Mouse (Mus musculus) hindbrain, embryonic 15.5 days (tissue): ENCODE measurements around the gene Gdf11. TPM values are rescaled to one million over a fixed set of nuclear protein-coding genes. Genes with fewer than 3 reads are reported as not detected.

Experiments
- ATAC-seq: fragments of 200-750 bp; cut with Nextera tagmentation; 2 replicates; pipeline ENCODE4 v1.8.0; 2017; ENCODE audit warnings: low read depth, moderate number of reproducible peaks, moderate TSS enrichment; ENCODE audit not compliant: low FRiP score
- H3K27ac ChIP-seq: fragments of 300-500 bp; sonication (generic); replicated peaks from 2 replicates; pipeline ENCODE4 v1.5.1; 2015; ENCODE audit warnings: mild to moderate bottlenecking, inconsistent platforms
- H3K27me3 ChIP-seq: fragments of 300-500 bp; sonication (generic); 2 replicates; pipeline ENCODE4 v1.6.1; 2015; ENCODE audit warnings: control low read depth, inconsistent platforms
- H3K36me3 ChIP-seq: fragments of 300-500 bp; sonication (generic); 2 replicates; pipeline ENCODE4 v1.6.1; 2015; ENCODE audit warnings: control low read depth, inconsistent platforms
- H3K4me1 ChIP-seq: fragments of 300-500 bp; sonication (generic); replicated peaks from 2 replicates; pipeline ENCODE4 v1.6.1; 2015; ENCODE audit warnings: control low read depth, inconsistent platforms
- H3K4me2 ChIP-seq: fragments of 300-500 bp; sonication (generic); 2 replicates; pipeline ENCODE4 v1.6.1; 2015; ENCODE audit warnings: moderate library complexity, mild to moderate bottlenecking, inconsistent platforms
- H3K4me3 ChIP-seq: fragments of 300-500 bp; sonication (generic); 2 replicates; pipeline ENCODE4 v1.5.1; 2015; ENCODE audit warnings: mild to moderate bottlenecking, inconsistent platforms
- H3K9ac ChIP-seq: fragments of 300-500 bp; sonication (generic); 2 replicates; pipeline ENCODE4 v1.6.1; 2015; ENCODE audit warnings: inconsistent platforms
- H3K9me3 ChIP-seq: fragments of 300-500 bp; sonication (generic); 2 replicates; pipeline ENCODE4 v1.6.1; 2016; ENCODE audit warnings: control low read depth, inconsistent platforms
- WGBS: fragments of 180-500 bp; shearing (Covaris S2); methylation state at CpG from one replicate; pipeline ENCODE4 v1.1.7; 2015; 5-methylcytosine and 5-hydroxymethylcytosine counted together
- polyA plus RNA-seq: library from polyadenylated mRNA; unstranded; fragments of >200 nt; fragmentation: Nextera tagmentation; extraction: Ambion mirVana; gene quantifications from 2 replicates; pipeline ENCODE4 v1.2.1, GENCODE M21; 2015

Gene Gdf11
- polyA plus RNA-seq, 1 experiment from 2014 or later: 8.6 TPM

DNA sequence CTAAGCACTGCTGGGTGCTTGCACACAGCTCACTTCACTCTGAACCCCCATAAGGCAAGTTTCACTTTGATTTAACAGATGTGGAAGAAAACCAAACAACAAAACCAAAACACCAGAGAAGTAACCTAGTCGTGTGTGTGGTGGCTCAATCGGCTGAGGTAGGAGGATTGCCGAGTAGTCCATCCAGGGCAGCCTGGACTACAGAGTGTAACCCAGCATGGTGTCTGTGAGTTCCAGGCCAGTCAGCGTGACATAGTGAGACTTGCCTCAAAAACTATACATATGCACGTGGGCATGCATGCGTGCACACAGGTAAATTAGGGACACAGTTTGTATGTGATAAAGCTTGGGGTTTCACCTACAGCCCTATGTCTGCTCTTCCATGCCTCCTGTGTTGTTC lies 25.9 kb upstream of the Gdf11 start:
- no peaks in the 10 kb centered on the region for H3K27me3 ChIP-seq
- no peak overlapping the region; the same call in 1 of the 2 replicates for H3K27ac ChIP-seq
- ATAC-seq: no peak
- no peak overlapping the region; the same call in 1 of the 2 replicates for H3K4me2 ChIP-seq
- no peak overlapping the region for H3K4me3 ChIP-seq
- H3K9me3 ChIP-seq: no peaks in the 10 kb centered on the region
- 75% methylated on average over 6 of the region's 6 CpGs for WGBS
- no peaks in the 10 kb centered on the region; the same call in 1 of the 2 replicates for H3K36me3 ChIP-seq
- H3K4me1 ChIP-seq: peaks cover 59% of the 10 kb centered on the region
- H3K9ac ChIP-seq: no peak overlapping the region

DNA sequence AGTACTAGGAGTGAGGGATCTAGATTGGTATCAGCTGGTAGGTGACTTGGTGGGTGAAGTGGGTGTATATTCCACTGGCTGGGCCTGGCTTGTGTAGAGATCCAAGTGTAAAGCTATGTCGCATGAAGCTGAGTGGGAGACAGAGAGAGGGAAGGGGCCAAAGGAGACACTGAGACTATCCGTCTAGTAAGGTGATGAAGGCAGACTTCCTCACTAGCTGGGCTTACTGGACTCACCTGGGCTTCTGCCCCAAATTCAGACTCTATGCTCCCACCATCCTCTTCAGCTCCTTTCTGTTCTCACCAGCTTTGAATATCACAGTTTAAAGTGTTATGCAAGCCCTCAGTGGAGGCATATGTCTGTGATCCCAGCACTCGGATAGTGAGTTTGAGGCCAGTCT lies 25.1 kb upstream of the Gdf11 start:
- WGBS: 94% methylated on average over 3 of the region's 3 CpGs

DNA sequence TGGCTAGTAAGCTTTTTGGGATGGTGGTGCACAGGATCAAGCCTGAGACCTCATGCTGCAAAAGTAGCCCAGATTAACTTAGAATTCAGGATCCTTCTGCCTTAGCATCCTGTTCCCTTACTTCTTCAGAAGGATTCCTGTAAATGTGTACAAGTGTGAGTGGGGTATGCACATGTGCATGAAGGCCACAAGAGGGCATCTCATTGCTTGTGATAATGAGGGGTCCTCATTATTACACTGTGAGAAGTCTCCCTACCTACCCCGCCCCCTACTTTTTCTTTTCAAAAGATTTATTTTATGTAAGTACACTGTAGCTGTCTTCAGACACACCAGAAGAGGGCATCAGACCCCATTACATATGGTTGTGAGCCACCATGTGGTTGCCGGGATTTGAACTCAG lies 24.0 kb upstream of the Gdf11 start:
- no peaks in the 10 kb centered on the region for H3K9me3 ChIP-seq
- no peak for ATAC-seq
- H3K4me2 ChIP-seq: no peak overlapping the region
- H3K27ac ChIP-seq: no peak overlapping the region
- no peak overlapping the region for H3K4me3 ChIP-seq
- 96% methylated on average over 2 of the region's 2 CpGs for WGBS
- no peaks in the 10 kb centered on the region for H3K27me3 ChIP-seq
- no peak overlapping the region for H3K9ac ChIP-seq
- H3K36me3 ChIP-seq: no peaks in the 10 kb centered on the region; the same call in 1 of the 2 replicates
- peaks cover 51% of the 10 kb centered on the region for H3K4me1 ChIP-seq

More for the DNA sequence above, 25.1 kb upstream of the Gdf11 start:
- Histone ChIP-seq H3K27ac (no peak overlapping the region), H3K4me2 (no peak overlapping the region), H3K9ac (no peak overlapping the region), H3K36me3 (no peaks in the 10 kb centered on the region; the same call in 1 of the 2 replicates), H3K9me3 (no peaks in the 10 kb centered on the region), H3K4me3 (no peak overlapping the region), H3K4me1 (peaks cover 52% of the 10 kb centered on the region), H3K27me3 (no peaks in the 10 kb centered on the region)
- no peak for ATAC-seq

GRCm38 (mm10) chr10:128913696-128914095 lies 22.2 kb upstream of the Gdf11 start:
- ATAC-seq: no peak
- H3K9ac ChIP-seq: no peak overlapping the region
- H3K9me3 ChIP-seq: no peaks in the 10 kb centered on the region
- H3K4me1 ChIP-seq: peaks cover 43% of the 10 kb centered on the region
- H3K36me3 ChIP-seq: no peaks in the 10 kb centered on the region; the same call in 1 of the 2 replicates
- no peak overlapping the region for H3K4me2 ChIP-seq
- H3K27ac ChIP-seq: no peak overlapping the region
- H3K27me3 ChIP-seq: no peaks in the 10 kb centered on the region
- WGBS: 65% methylated on average over 12 of the region's 12 CpGs
- H3K4me3 ChIP-seq: no peak overlapping the region

DNA sequence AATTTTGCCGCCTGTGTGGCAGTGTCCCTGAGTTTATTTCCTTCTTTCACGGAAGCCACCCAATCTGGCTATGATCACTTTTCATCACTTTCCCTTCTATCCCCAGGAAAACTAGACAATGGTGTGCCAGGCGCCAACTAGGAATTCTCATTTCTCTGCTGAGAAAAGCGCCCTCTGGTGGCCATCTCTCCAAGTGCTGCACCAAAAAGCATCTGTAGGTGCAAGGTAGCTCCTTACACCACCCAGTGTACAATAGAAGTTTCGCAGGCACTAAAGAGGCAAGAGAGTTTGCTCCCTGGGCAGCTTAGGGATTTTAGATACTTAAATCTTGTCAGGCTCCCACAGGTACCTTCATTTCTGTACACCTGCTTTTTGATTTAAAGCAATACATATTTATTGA lies 21.7 kb upstream of the Gdf11 start:
- H3K9ac ChIP-seq: no peak overlapping the region
- no peaks in the 10 kb centered on the region for H3K9me3 ChIP-seq
- peak overlapping the region; percentile 41; the same call in 1 of the 2 replicates for H3K27ac ChIP-seq
- no peaks in the 10 kb centered on the region for H3K27me3 ChIP-seq
- no peak overlapping the region for H3K4me3 ChIP-seq
- no peaks in the 10 kb centered on the region; the same call in 1 of the 2 replicates for H3K36me3 ChIP-seq
- 0 out of 2 replicates have a peak, but pooled peaks have one; percentile 15 for ATAC-seq
- H3K4me2 ChIP-seq: no peak overlapping the region
- peaks cover 39% of the 10 kb centered on the region for H3K4me1 ChIP-seq
- 7% methylated on average over 5 of the region's 5 CpGs for WGBS

DNA sequence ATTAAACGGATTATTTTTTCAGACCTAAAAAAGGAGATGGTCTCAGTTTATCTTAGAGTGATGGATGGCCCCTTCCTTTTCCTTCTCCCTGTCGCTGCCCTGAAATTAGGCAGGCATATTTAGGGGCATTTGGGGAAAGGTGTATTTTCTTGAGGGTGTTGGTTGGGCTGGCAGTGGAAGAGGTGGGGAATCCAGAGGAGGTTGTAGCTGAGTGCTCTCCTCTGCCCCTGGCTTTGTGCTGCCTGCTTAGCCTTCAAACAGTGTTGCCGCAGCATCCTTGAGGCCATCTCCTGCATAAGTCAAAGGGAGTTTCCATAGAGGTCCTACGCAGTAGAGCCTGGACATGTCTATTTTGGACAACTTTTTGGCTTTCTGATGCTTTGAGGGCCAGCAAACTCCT lies 21.3 kb upstream of the Gdf11 start:
- H3K36me3 ChIP-seq: no peaks in the 10 kb centered on the region; the same call in 1 of the 2 replicates
- ATAC-seq: no peak
- H3K27me3 ChIP-seq: no peaks in the 10 kb centered on the region
- H3K4me1 ChIP-seq: peaks cover 35% of the 10 kb centered on the region
- no peaks in the 10 kb centered on the region for H3K9me3 ChIP-seq
- no peak overlapping the region for H3K4me2 ChIP-seq
- WGBS: 79% methylated on average over 4 of the region's 4 CpGs
- H3K9ac ChIP-seq: no peak overlapping the region
- peak overlapping the region; percentile 41; the same call in 1 of the 2 replicates for H3K27ac ChIP-seq
- H3K4me3 ChIP-seq: no peak overlapping the region

- Histone ChIP-seq H3K36me3 (no peaks in the 10 kb centered on the region; the same call in 1 of the 2 replicates), H3K4me3 (no peak overlapping the region), H3K27ac (no peak overlapping the region), H3K4me2 (no peak overlapping the region), H3K4me1 (peaks cover 33% of the 10 kb centered on the region), H3K9me3 (no peaks in the 10 kb centered on the region), H3K27me3 (no peaks in the 10 kb centered on the region), H3K9ac (no peak overlapping the region)
- ATAC-seq: no peak
- 89% methylated on average over 4 of the region's 4 CpGs for WGBS
These were observed 20.8 kb upstream of the Gdf11 start for GRCm38 (mm10) chr10:128912268-128912667.

DNA sequence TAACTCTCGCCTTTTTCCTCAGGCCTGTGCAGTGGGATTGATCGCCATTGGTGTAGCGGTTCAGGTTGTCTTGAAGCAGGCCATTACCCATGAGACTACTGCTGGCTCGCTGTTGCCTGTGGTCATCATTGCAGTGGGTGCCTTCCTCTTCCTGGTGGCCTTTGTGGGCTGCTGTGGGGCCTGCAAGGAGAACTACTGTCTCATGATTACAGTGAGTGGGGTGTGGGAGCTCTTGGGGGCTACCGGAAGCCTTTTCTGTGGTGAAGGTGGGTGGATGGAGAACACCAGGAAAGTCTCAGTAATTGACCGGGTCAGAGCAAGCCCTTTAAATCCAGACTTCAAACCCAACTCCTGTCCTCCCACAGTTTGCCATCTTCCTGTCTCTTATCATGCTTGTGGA lies 19.9 kb upstream of the Gdf11 start:
- H3K9me3 ChIP-seq: no peaks in the 10 kb centered on the region
- H3K9ac ChIP-seq: no peak overlapping the region
- peaks cover 33% of the 10 kb centered on the region for H3K4me1 ChIP-seq
- H3K4me3 ChIP-seq: peak overlapping the region; percentile 87; the same call in 1 of the 2 replicates
- no peaks in the 10 kb centered on the region; the same call in 1 of the 2 replicates for H3K36me3 ChIP-seq
- no peak for ATAC-seq
- peak overlapping the region; percentile 67 for H3K4me2 ChIP-seq
- 83% methylated on average over 6 of the region's 6 CpGs for whole genome bisulfite sequencing
- no peak overlapping the region for H3K27ac ChIP-seq
- H3K27me3 ChIP-seq: no peaks in the 10 kb centered on the region

DNA sequence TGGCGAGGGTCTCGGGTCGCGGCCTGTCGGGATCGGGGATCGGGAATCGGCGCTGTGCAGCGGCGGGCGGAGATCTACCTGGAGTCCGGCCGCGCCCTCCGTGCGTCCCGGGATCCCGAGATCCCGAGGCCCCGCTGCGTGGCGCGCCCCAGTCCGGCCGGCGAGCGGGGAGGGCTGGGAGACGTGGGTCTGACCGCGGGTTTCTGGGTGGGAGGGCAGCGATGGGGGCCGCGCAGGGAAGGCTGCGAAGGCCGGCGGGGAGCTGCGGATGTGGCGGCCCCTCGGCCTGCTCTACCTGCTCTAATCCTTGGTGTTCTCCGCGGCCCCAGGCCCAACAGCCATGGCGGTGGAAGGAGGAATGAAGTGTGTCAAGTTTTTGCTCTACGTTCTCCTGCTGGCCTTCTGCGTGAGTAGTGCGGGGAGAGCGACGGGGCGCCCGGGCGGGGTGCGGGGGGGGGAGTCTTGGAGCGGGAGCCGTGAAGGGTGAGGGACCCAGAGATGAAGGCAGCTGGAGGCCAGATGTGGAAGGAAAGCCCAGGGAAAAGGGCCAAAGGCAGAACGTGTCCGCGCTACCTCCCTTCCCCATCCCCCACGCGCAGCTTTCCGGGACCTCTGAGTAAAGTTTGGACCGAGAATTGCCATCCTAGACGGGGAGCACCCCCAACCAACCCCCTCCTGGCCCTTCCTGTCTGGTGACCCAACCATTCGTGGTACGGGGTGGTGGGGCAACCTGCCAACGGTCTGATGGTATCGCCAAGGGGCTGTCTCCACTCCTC lies 18.7 kb upstream of the Gdf11 start:
- ATAC-seq: peak; percentile 32
- H3K4me1 ChIP-seq: peaks cover 33% of the 10 kb centered on the region
- H3K9ac ChIP-seq: peak overlapping the region; percentile 84
- peak overlapping the region; percentile 67 for H3K4me2 ChIP-seq
- peak overlapping the region; percentile 87 for H3K4me3 ChIP-seq
- no peaks in the 10 kb centered on the region for H3K27me3 ChIP-seq
- no peaks in the 10 kb centered on the region for H3K9me3 ChIP-seq
- H3K27ac ChIP-seq: peak overlapping the region; percentile 84
- WGBS: 1% methylated on average over 64 of the region's 66 CpGs
- no peaks in the 10 kb centered on the region for H3K36me3 ChIP-seq

GRCm38 (mm10) chr10:128909567-128910028 lies 18.1 kb upstream of the Gdf11 start:
- ATAC-seq: peak; percentile 73
- H3K4me2 ChIP-seq: peak overlapping the region; percentile 67
- peaks cover 33% of the 10 kb centered on the region for H3K4me1 ChIP-seq
- H3K4me3 ChIP-seq: peak overlapping the region; percentile 87
- no peaks in the 10 kb centered on the region for H3K36me3 ChIP-seq
- 0% methylated on average over 37 of the region's 41 CpGs for WGBS
- H3K27me3 ChIP-seq: no peaks in the 10 kb centered on the region
- H3K9ac ChIP-seq: peak overlapping the region; percentile 84
- peak overlapping the region; percentile 84 for H3K27ac ChIP-seq
- no peaks in the 10 kb centered on the region for H3K9me3 ChIP-seq

DNA sequence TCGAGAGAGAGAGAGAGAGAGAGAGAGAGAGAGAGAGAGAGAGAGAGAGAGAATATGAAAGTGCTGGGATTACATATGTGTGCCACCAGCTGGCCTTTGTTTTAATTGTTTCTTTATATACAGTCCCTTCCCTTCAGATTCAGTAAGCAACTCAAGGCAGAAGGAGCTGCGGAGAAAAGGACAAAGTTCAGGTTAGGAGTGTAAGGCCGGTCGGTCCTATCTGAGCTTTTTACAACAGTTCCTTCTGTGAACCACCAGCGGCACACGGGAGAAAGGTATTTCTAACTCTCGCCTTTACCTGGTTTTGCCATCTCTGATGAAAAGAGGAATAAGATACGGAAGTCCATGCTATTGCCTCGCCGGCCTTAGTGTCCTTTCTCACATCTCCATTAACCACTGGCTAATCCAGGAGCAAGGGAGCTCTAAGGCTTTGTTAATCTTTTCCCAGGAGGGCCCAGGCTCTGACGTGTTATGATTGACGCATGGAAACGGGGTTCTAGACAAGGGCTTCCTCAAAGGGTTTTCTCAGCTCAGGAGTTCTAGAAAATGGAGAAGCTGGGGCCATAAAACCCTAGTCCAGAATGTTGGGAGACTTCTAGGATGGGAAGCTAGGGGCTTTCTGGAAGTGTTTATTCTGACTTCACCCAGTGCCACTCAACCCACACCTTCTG lies 17.4 kb upstream of the Gdf11 start:
- H3K27ac ChIP-seq: peak overlapping the region; percentile 84
- ATAC-seq: no peak
- H3K27me3 ChIP-seq: no peaks in the 10 kb centered on the region
- no peaks in the 10 kb centered on the region for H3K36me3 ChIP-seq
- no peaks in the 10 kb centered on the region for H3K9me3 ChIP-seq
- H3K4me2 ChIP-seq: peak overlapping the region; percentile 67
- 60% methylated on average over 13 of the region's 13 CpGs for WGBS
- peak overlapping the region; percentile 87 for H3K4me3 ChIP-seq
- H3K4me1 ChIP-seq: peaks cover 31% of the 10 kb centered on the region
- peak overlapping the region; percentile 84; the same call in 1 of the 2 replicates for H3K9ac ChIP-seq

DNA sequence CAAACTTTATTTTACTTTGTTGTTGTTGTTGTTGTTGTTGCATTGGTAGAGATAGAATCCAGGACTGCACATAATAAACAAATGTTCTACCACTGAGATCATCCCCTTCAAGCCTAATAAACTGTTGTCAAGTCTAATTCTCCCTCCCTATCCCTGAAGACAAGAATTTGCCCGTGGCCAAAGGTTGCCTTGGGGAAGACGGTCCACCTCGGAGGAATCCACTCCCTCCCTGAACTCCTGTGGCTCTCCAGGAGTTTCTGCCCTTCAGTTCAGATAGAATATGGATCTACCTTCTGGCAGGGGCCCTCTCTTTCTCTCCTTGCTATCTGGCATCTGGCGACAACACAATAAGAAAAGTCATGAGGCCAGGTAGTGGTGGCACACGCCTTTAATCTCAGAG lies 13.3 kb upstream of the Gdf11 start:
- Histone ChIP-seq H3K9ac (no peak overlapping the region), H3K27me3 (no peaks in the 10 kb centered on the region), H3K4me1 (peaks cover 8% of the 10 kb centered on the region; the same call in 1 of the 2 replicates), H3K9me3 (no peaks in the 10 kb centered on the region), H3K36me3 (no peaks in the 10 kb centered on the region), H3K4me3 (no peak overlapping the region), H3K27ac (no peak overlapping the region), H3K4me2 (no peak overlapping the region)
- 73% methylated on average over 5 of the region's 5 CpGs for WGBS
- no peak for ATAC-seq
